Mouse (Mus musculus) erythroblast, embryonic 14.5 days (primary cell): ENCODE measurements around the gene Ankdd1a.

Experiments used
- GATA1 ChIP-seq: IDR thresholded peaks from 2 replicates; pipeline ENCODE4 v1.6.1; 2012; ENCODE audit warnings: low read length, inconsistent platforms, mixed read lengths
- TAL1 ChIP-seq: IDR thresholded peaks from 3 replicates; pipeline ENCODE4 v1.6.1; 2012; ENCODE audit warnings: low read length, inconsistent platforms, mixed read lengths

GRCm38 (mm10) chr9:65531283-65531682 is 11.3 kb upstream of the Ankdd1a start:
- no peak for TF ChIP-seq TAL1
- TF ChIP-seq GATA1, result no peak
